Mouse (Mus musculus): Measurements from ENCODE around the gene Ankrd37. TPM values are rescaled to one million over a fixed set of nuclear protein-coding genes. Genes with fewer than 3 reads are reported as not detected.

Gene Ankrd37
- total and polyA plus RNA-seq, 3 experiments, result 15.5 to 30.8 TPM; not detected in 1

GRCm38 (mm10) chr8:45975837-45976468 is 29.6 kb downstream of the Ankrd37 start:
- Histone ChIP-seq H3K4me1 (ENCODE audit: control insufficient read depth in 1 of 2, insufficient read depth in 2 of 2, low read length in 2 of 2) (peaks cover 0 to 4% of the 10 kb centered on the region in 2 experiments; a peak in 1 of 4 replicates), H3K36me3 (ENCODE audit: control insufficient read depth in 1 of 2, insufficient read depth in 2 of 2, low read length in 2 of 2) (peaks cover 8 to 14% of the 10 kb centered on the region in 2 experiments), H3K79me2 (ENCODE audit: control insufficient read depth, insufficient read depth, low read length, poor library complexity) (peaks cover 9% of the 10 kb centered on the region), H3K9ac (ENCODE audit: control insufficient read depth, low read depth, low read length, poor library complexity, severe bottlenecking) (peak overlapping the region; percentile 81), H3K9me3 (replicated peaks; ENCODE audit: insufficient read depth, low read length) (no peaks in the 10 kb centered on the region), H3K27ac (ENCODE audit: control insufficient read depth, low read depth, low read length) (peak overlapping the region; percentile 92), H3K27me3 (ENCODE audit: control insufficient read depth in 1 of 2, insufficient read depth in 2 of 2, low read length in 2 of 2) (no peaks in the 10 kb centered on the region), H3K4me3 (ENCODE audit: control insufficient read depth in 1 of 2, insufficient read depth in 1 of 2, low read depth in 2 of 2, low read length in 2 of 2) (peak overlapping the region; percentile 67 to 84)
- peak; percentile 92 for DNase-seq (ENCODE audit: low read depth, low spot score)
- TF ChIP-seq TAL1 (IDR thresholded peaks at IDR 0.05; ENCODE audit: low read length) (peak; percentile 52), ELF1 (IDR thresholded peaks at IDR 0.05; ENCODE audit: low read depth, low read length) (no peak), NELFE (IDR thresholded peaks at IDR 0.05; ENCODE audit: low read depth, low read length) (no peak), MAZ (IDR thresholded peaks at IDR 0.05; ENCODE audit: low read depth, low read length) (no peak), E2F4 (IDR thresholded peaks at IDR 0.05; ENCODE audit: borderline replicate concordance, low read depth, low read length) (no peak), TCF12 (IDR thresholded peaks at IDR 0.05; ENCODE audit: low read depth, low read length) (peak; percentile 30; the same call in 1 of the 2 replicates), POLR2A (IDR thresholded peaks at IDR 0.05; ENCODE audit: control insufficient read depth in 1 of 2, insufficient read depth in 1 of 2, low read depth in 1 of 2, low read length in 2 of 2, poor library complexity in 1 of 2) (no peak), NRF1 (IDR thresholded peaks at IDR 0.05; ENCODE audit: insufficient read depth, low read depth, low read length, poor library complexity, severe bottlenecking) (no peak), MAX (IDR thresholded peaks at IDR 0.05; ENCODE audit: low read length) (no peak), HCFC1 (IDR thresholded peaks at IDR 0.05; ENCODE audit: low read depth, low read length) (no peak), SMC3 (IDR thresholded peaks at IDR 0.05; ENCODE audit: low read depth, low read length) (no peak), ZNF384 (IDR thresholded peaks at IDR 0.05; ENCODE audit: low read depth, low read length) (no peak), MAFK (IDR thresholded peaks at IDR 0.05; ENCODE audit: borderline replicate concordance, low read depth, low read length) (no peak), CHD1 (IDR thresholded peaks at IDR 0.05; ENCODE audit: low read depth, low read length) (no peak), MEF2A (IDR thresholded peaks at IDR 0.05; ENCODE audit: extremely low read depth, insufficient replicate concordance, low read depth, low read length, poor library complexity, severe bottlenecking) (no peak), ETS1 (IDR thresholded peaks at IDR 0.05; ENCODE audit: low read depth, low read length) (peak; percentile 89), USF2 (IDR thresholded peaks at IDR 0.05; ENCODE audit: borderline replicate concordance in 1 of 2, insufficient read depth in 1 of 2, low read depth in 1 of 2, low read length in 2 of 2) (no peak), JUND (IDR thresholded peaks at IDR 0.05; ENCODE audit: low read depth, low read length) (no peak), RCOR1 (IDR thresholded peaks at IDR 0.05; ENCODE audit: low read depth, low read length) (no peak), SIN3A (IDR thresholded peaks at IDR 0.05; ENCODE audit: low read length) (no peak), GABPA (IDR thresholded peaks at IDR 0.05; ENCODE audit: low read depth, low read length) (no peak), CHD2 (IDR thresholded peaks at IDR 0.05; ENCODE audit: low read length) (no peak), RAD21 (IDR thresholded peaks at IDR 0.05; ENCODE audit: low read depth, low read length) (no peak), POLR2AphosphoS2 (IDR thresholded peaks at IDR 0.05; ENCODE audit: low read length) (no peak), CTCF (IDR thresholded peaks at IDR 0.05 in 2 of 3, conservative IDR thresholded peaks at IDR 0.05 in 1 of 3; ENCODE audit: control insufficient read depth in 1 of 3, insufficient read depth in 1 of 3, low read depth in 2 of 3, low read length in 3 of 3, poor library complexity in 1 of 3, severe bottlenecking in 1 of 3) (no peak), BHLHE40 (IDR thresholded peaks at IDR 0.05; ENCODE audit: borderline replicate concordance, low read depth, low read length) (no peak), USF1 (IDR thresholded peaks at IDR 0.05; ENCODE audit: low read depth, low read length) (no peak), ZMIZ1 (IDR thresholded peaks at IDR 0.05; ENCODE audit: low read depth, low read length) (no peak; the same call in 1 of the 2 replicates), GATA1 (IDR thresholded peaks at IDR 0.05; ENCODE audit: low read depth, low read length) (peak; percentile 70), MYB (IDR thresholded peaks at IDR 0.05; ENCODE audit: low read depth, low read length) (no peak), EP300 (IDR thresholded peaks at IDR 0.05; ENCODE audit: low read depth in 1 of 2, low read length in 2 of 2) (peak in 1 of 2 experiments; percentile 30; a peak in 1 of 4 replicates), MXI1 (IDR thresholded peaks at IDR 0.05; ENCODE audit: low read depth, low read length) (peak; percentile 17), MYC (IDR thresholded peaks at IDR 0.05; ENCODE audit: low read depth, low read length) (no peak), UBTF (IDR thresholded peaks at IDR 0.05; ENCODE audit: borderline replicate concordance, insufficient read depth, low read depth, low read length) (no peak), TBP (IDR thresholded peaks at IDR 0.05; ENCODE audit: low read depth, low read length) (no peak; the same call in 1 of the 2 replicates), ZC3H11A (IDR thresholded peaks at IDR 0.05; ENCODE audit: low read depth, low read length) (no peak), ZKSCAN1 (IDR thresholded peaks at IDR 0.05; ENCODE audit: low read depth, low read length) (no peak)

Data from MEL (cell line).